Mouse (Mus musculus) heart, embryonic 10.5 days (tissue): ENCODE measurements around the gene Olr1. TPM values are rescaled to one million over a fixed set of nuclear protein-coding genes. Genes with fewer than 3 reads are reported as not detected.

Experiments used
- DNase-seq: peaks from one replicate; pipeline ENCODE4 v3.0.0-alpha.2; 2017; ENCODE audit warnings: low spot score
- H3K27ac ChIP-seq: fragments of 300-500 bp; sonication (generic); 2 replicates; pipeline ENCODE4 v1.5.1; 2016; ENCODE audit warnings: mild to moderate bottlenecking
- H3K27me3 ChIP-seq: fragments of 300-500 bp; sonication (generic); 2 replicates; pipeline ENCODE4 v1.6.1; 2016; ENCODE audit warnings: mild to moderate bottlenecking; ENCODE audit not compliant: poor library complexity, insufficient read depth, severe bottlenecking
- H3K36me3 ChIP-seq: fragments of 300-500 bp; sonication (generic); 2 replicates; pipeline ENCODE4 v1.6.1; 2016; ENCODE audit warnings: mild to moderate bottlenecking, moderate library complexity
- H3K4me1 ChIP-seq: fragments of 300-500 bp; sonication (generic); 2 replicates; pipeline ENCODE4 v1.6.1; 2016; ENCODE audit warnings: mild to moderate bottlenecking
- H3K4me3 ChIP-seq: fragments of 300-500 bp; sonication (generic); 2 replicates; pipeline ENCODE4 v1.5.1; 2016; ENCODE audit warnings: mild to moderate bottlenecking, moderate library complexity
- H3K9me3 ChIP-seq: fragments of 300-500 bp; sonication (generic); 2 replicates; pipeline ENCODE4 v1.6.1; 2016; ENCODE audit warnings: mild to moderate bottlenecking, moderate library complexity
- WGBS: fragments of 180-500 bp; shearing (Covaris S2); methylation state at CpG from one replicate; pipeline ENCODE4 v1.1.7; 2016; 5-methylcytosine and 5-hydroxymethylcytosine counted together
- polyA plus RNA-seq: library from polyadenylated mRNA; unstranded; fragments of >200 nt; fragmentation: Nextera tagmentation; extraction: Ambion mirVana; gene quantifications from 2 replicates; pipeline ENCODE4 v1.2.1, GENCODE M21; 2016

The Olr1 gene
- polyA plus RNA-seq, 1 experiment from 2014 or later, result 0.28 TPM

GRCm38 (mm10) chr6:129530261-129530660 lies 23.3 kb upstream of the Olr1 start:
- no peak for DNase-seq
- no peaks in the 10 kb centered on the region for H3K9me3 ChIP-seq
- H3K4me1 ChIP-seq, result peaks cover 11% of the 10 kb centered on the region; the same call in 1 of the 2 replicates
- H3K4me3 ChIP-seq, result no peak overlapping the region
- H3K36me3 ChIP-seq, result no peaks in the 10 kb centered on the region
- no peak overlapping the region for H3K27ac ChIP-seq
- no peaks in the 10 kb centered on the region for H3K27me3 ChIP-seq

- Histone ChIP-seq H3K36me3 (no peaks in the 10 kb centered on the region), H3K9me3 (no peaks in the 10 kb centered on the region), H3K4me3 (no peak overlapping the region), H3K27me3 (no peaks in the 10 kb centered on the region), H3K4me1 (peaks cover 4% of the 10 kb centered on the region; the same call in 1 of the 2 replicates), H3K27ac (no peak overlapping the region)
- no peak for DNase-seq
- WGBS, result 65% methylated on average over 1 of the region's 1 CpGs
Measured at GRCm38 (mm10) chr6:129529605-129530004, 22.6 kb upstream of the Olr1 start.

GRCm38 (mm10) chr6:129527416-129527815 lies 20.5 kb upstream of the Olr1 start:
- H3K36me3 ChIP-seq, result no peaks in the 10 kb centered on the region
- H3K4me3 ChIP-seq, result no peak overlapping the region

GRCm38 (mm10) chr6:129526069-129526468 lies 19.1 kb upstream of the Olr1 start:
- no peaks in the 10 kb centered on the region for H3K9me3 ChIP-seq
- H3K27me3 ChIP-seq, result no peaks in the 10 kb centered on the region
- no peaks in the 10 kb centered on the region for H3K36me3 ChIP-seq
- H3K27ac ChIP-seq, result no peak overlapping the region
- no peak overlapping the region for H3K4me3 ChIP-seq
- H3K4me1 ChIP-seq, result no peaks in the 10 kb centered on the region
- DNase-seq, result no peak

More at GRCm38 (mm10) chr6:129527416-129527815, 20.5 kb upstream of the Olr1 start:
- no peak for DNase-seq
- Histone ChIP-seq H3K27ac (no peak overlapping the region), H3K9me3 (no peaks in the 10 kb centered on the region), H3K4me1 (no peaks in the 10 kb centered on the region), H3K27me3 (no peaks in the 10 kb centered on the region)
- 54% methylated on average over 2 of the region's 2 CpGs for WGBS

- WGBS, result 48% methylated on average over 2 of the region's 2 CpGs
- Histone ChIP-seq H3K27me3 (no peaks in the 10 kb centered on the region), H3K9me3 (no peaks in the 10 kb centered on the region), H3K36me3 (no peaks in the 10 kb centered on the region), H3K4me1 (no peaks in the 10 kb centered on the region), H3K4me3 (no peak overlapping the region), H3K27ac (no peak overlapping the region)
- DNase-seq, result no peak
Measured at GRCm38 (mm10) chr6:129517752-129518408, 10.9 kb upstream of the Olr1 start.

- Histone ChIP-seq H3K4me3 (no peak overlapping the region), H3K4me1 (no peaks in the 10 kb centered on the region), H3K9me3 (no peaks in the 10 kb centered on the region), H3K36me3 (no peaks in the 10 kb centered on the region), H3K27ac (no peak overlapping the region), H3K27me3 (no peaks in the 10 kb centered on the region)
- 86% methylated on average over 10 of the region's 10 CpGs for WGBS
- DNase-seq, result no peak
Measured at GRCm38 (mm10) chr6:129516388-129516787, 9.4 kb upstream of the Olr1 start.

GRCm38 (mm10) chr6:129515068-129515467 lies 8.1 kb upstream of the Olr1 start:
- no peaks in the 10 kb centered on the region for H3K4me1 ChIP-seq
- no peaks in the 10 kb centered on the region for H3K9me3 ChIP-seq
- no peaks in the 10 kb centered on the region for H3K36me3 ChIP-seq
- H3K4me3 ChIP-seq, result no peak overlapping the region
- WGBS, result 88% methylated on average over 3 of the region's 3 CpGs
- DNase-seq, result no peak
- no peak overlapping the region for H3K27ac ChIP-seq
- no peaks in the 10 kb centered on the region for H3K27me3 ChIP-seq

GRCm38 (mm10) chr6:129514376-129514775 lies 7.4 kb upstream of the Olr1 start:
- no peak overlapping the region for H3K4me3 ChIP-seq
- H3K27ac ChIP-seq, result no peak overlapping the region
- H3K27me3 ChIP-seq, result no peaks in the 10 kb centered on the region
- no peaks in the 10 kb centered on the region for H3K36me3 ChIP-seq
- H3K9me3 ChIP-seq, result no peaks in the 10 kb centered on the region
- no peaks in the 10 kb centered on the region for H3K4me1 ChIP-seq
- 67% methylated on average over 2 of the region's 2 CpGs for WGBS
- DNase-seq, result no peak

GRCm38 (mm10) chr6:129513409-129513808 lies 6.4 kb upstream of the Olr1 start:
- 68% methylated on average over 1 of the region's 1 CpGs for WGBS
- H3K4me1 ChIP-seq, result no peaks in the 10 kb centered on the region
- H3K27ac ChIP-seq, result no peak overlapping the region
- no peaks in the 10 kb centered on the region for H3K9me3 ChIP-seq
- H3K4me3 ChIP-seq, result no peak overlapping the region
- H3K36me3 ChIP-seq, result no peaks in the 10 kb centered on the region
- DNase-seq, result no peak
- H3K27me3 ChIP-seq, result no peaks in the 10 kb centered on the region

- no peak for DNase-seq
- H3K9me3 ChIP-seq, result no peaks in the 10 kb centered on the region
- H3K27ac ChIP-seq, result no peak overlapping the region
- H3K4me3 ChIP-seq, result no peak overlapping the region
- H3K27me3 ChIP-seq, result no peaks in the 10 kb centered on the region
- H3K36me3 ChIP-seq, result no peaks in the 10 kb centered on the region
- 65% methylated on average over 8 of the region's 8 CpGs for WGBS
- no peaks in the 10 kb centered on the region for H3K4me1 ChIP-seq
Measured at GRCm38 (mm10) chr6:129512868-129513267, 5.9 kb upstream of the Olr1 start.

- no peaks in the 10 kb centered on the region for H3K36me3 ChIP-seq
- H3K4me1 ChIP-seq, result no peaks in the 10 kb centered on the region
- H3K4me3 ChIP-seq, result no peak within 1 kb of the TSS
- no peak within 1 kb of the TSS for H3K27ac ChIP-seq
- H3K9me3 ChIP-seq, result no peaks in the 10 kb centered on the region
- DNase-seq, result no peak
- WGBS, result 72% methylated on average over 3 of the region's 3 CpGs
- H3K27me3 ChIP-seq, result no peaks in the 10 kb centered on the region
Measured at GRCm38 (mm10) chr6:129512367-129512766, 5.4 kb upstream of the Olr1 start, which contains the start of gene Tmem52b. Tmem52b (plus strand) TSS chr6:129512555.

- H3K4me3 ChIP-seq, result no peak overlapping the region
- WGBS, result 72% methylated on average over 6 of the region's 6 CpGs
- DNase-seq, result no peak
- H3K4me1 ChIP-seq, result no peaks in the 10 kb centered on the region
- H3K27ac ChIP-seq, result no peak overlapping the region
- H3K9me3 ChIP-seq, result no peaks in the 10 kb centered on the region
- H3K36me3 ChIP-seq, result no peaks in the 10 kb centered on the region
- H3K27me3 ChIP-seq, result no peaks in the 10 kb centered on the region
Measured at GRCm38 (mm10) chr6:129510120-129510911, 3.4 kb upstream of the Olr1 start.

GRCm38 (mm10) chr6:129503471-129503870 lies 3.5 kb downstream of the Olr1 start:
- H3K36me3 ChIP-seq, result no peaks in the 10 kb centered on the region
- no peak overlapping the region for H3K4me3 ChIP-seq
- 0 out of 2 replicates have a peak, but pooled peaks cover 6% of the 10 kb centered on the region for H3K9me3 ChIP-seq
- no peaks in the 10 kb centered on the region for H3K27me3 ChIP-seq
- H3K4me1 ChIP-seq, result no peaks in the 10 kb centered on the region
- no peak for DNase-seq
- no peak overlapping the region for H3K27ac ChIP-seq
- 71% methylated on average over 2 of the region's 2 CpGs for WGBS
